Mouse (Mus musculus) embryonic fibroblast, embryonic 13.5 days (primary cell): ENCODE results near the gene Coro2a. TPM values are rescaled to one million over a fixed set of nuclear protein-coding genes. Genes with fewer than 3 reads are reported as not detected.
"Not testable (repeated sequence)": the region's sequence is repeated elsewhere in the genome, so short reads cannot be mapped to it uniquely, and the experiment has no call there.

Experiments used
- H3K27ac ChIP-seq: 2 replicates; pipeline ENCODE4 v1.5.1; 2012; ENCODE audit warnings: low read length, control low read depth, inconsistent platforms; ENCODE audit not compliant: insufficient read depth
- H3K4me1 ChIP-seq: 2 replicates; pipeline ENCODE4 v1.6.1; 2011; ENCODE audit warnings: low read length; ENCODE audit not compliant: control insufficient read depth, insufficient read depth
- H3K4me3 ChIP-seq: 2 replicates; pipeline ENCODE4 v1.5.1; 2011; ENCODE audit warnings: mild to moderate bottlenecking, control low read depth, low read length; ENCODE audit not compliant: insufficient read depth
- CTCF ChIP-seq: IDR thresholded peaks from 2 replicates; pipeline ENCODE4 v1.5.1; 2011; ENCODE audit warnings: mild to moderate bottlenecking, control low read depth, low read length, moderate library complexity, borderline replicate concordance; ENCODE audit not compliant: insufficient read depth
- POLR2A ChIP-seq: IDR thresholded peaks from 2 replicates; pipeline ENCODE4 v1.6.1; 2011; ENCODE audit warnings: low read depth, mild to moderate bottlenecking, control low read depth, low read length, moderate library complexity
- polyA plus RNA-seq: library from polyadenylated mRNA; stranded (reverse); fragments of >200 nt; gene quantifications from 2 replicates; pipeline ENCODE4 v1.2.4, GENCODE M21; 2011; ENCODE audit warnings: low read depth; ENCODE audit not compliant: missing spikeins, insufficient read length

Gene Coro2a
- polyA plus RNA-seq, 1 experiment: 0.81 TPM

DNA sequence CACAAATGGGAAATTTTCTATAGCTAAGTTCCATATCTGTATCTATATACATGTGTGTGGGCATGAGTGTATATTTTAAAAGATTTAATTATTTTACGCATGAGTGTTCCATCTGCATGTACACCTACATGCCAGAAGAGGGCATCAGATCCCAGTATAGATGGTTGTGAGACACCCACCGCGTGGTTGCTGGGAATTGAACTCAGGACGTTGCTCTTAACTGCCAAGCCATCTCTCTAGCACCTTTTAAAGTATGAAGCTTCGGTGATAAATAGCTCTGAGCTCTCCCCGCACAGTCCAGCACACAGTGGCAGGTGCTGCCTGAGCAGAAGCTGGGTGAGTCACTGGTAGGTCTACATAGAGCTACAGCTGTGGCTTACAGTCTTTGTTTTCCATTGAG, 15.4 kb upstream of the Coro2a start:
- H3K27ac ChIP-seq: no peak overlapping the region
- TF ChIP-seq POLR2A: no peak
- no peak for TF ChIP-seq CTCF
- H3K4me1 ChIP-seq: no peaks in the 10 kb centered on the region
- H3K4me3 ChIP-seq: no peak overlapping the region

DNA sequence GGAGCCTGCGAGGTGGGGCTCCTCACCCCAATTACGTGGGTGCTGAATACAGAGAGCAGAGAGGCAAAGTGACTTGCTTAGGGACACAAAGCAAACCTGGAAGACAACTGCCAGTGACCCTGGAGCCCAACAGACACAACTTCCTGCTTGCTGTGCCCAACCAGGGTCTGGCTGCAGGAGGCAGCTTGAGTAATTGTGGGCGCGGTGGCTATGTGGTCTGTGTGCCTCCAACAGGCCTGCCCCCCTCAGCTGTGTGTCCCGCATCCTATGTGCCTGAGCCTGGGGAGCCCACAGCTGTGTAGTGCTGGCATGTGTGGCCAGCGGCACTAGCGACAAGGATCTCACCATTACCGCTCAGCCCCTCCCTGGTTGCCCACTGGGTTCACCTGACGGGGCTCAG, 12.6 kb upstream of the Coro2a start:
- Histone ChIP-seq H3K4me3 (no peak overlapping the region), H3K27ac (no peak overlapping the region), H3K4me1 (no peaks in the 10 kb centered on the region)
- TF ChIP-seq POLR2A: no peak
- no peak for TF ChIP-seq CTCF

DNA sequence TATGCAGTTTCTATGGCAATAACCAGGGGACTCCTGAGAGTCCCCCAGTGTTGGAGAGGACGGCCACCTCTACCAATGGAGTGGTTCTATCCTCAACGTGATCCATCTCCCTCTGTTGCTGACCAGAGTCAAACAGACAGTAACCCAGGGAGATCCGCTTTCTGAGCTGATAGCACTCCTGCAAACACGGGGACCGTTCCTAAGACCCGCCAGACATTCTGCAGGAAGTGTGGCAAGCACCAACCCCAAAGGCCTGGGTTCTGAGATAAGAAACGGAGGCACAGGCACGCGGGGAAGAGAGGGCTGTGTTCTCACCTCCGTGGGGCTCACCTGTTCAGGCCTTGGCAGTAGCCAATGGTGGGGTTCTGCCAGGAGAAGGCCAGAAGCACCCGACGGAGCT, 11.6 kb upstream of the Coro2a start:
- TF ChIP-seq POLR2A: no peak
- TF ChIP-seq CTCF: no peak
- Histone ChIP-seq H3K4me3 (no peak overlapping the region), H3K27ac (no peak overlapping the region), H3K4me1 (no peaks in the 10 kb centered on the region)

DNA sequence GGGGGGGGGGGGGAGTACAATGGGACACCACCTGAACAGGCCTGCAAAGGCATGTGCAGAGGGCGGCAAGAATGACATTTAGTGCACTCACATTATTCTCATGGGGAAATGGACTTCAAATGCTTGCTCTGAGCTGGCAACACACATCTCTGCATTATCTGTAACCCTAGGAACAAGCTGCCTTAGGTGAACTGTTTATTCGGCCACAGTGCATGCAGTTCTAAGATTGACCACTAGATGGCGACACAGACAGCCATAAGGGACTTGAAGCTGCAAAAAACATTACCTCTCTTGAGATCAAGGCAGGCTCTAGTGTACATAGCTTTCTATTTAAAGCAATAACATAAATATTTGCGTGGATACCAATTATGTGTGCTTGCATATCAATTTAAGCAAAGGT, 9.2 kb upstream of the Coro2a start:
- H3K4me1 ChIP-seq: no peaks in the 10 kb centered on the region
- H3K4me3 ChIP-seq: no peak overlapping the region
- no peak overlapping the region for H3K27ac ChIP-seq
- TF ChIP-seq CTCF: 0 out of 2 replicates have a peak, but pooled peaks have one; percentile 24
- TF ChIP-seq POLR2A: no peak

DNA sequence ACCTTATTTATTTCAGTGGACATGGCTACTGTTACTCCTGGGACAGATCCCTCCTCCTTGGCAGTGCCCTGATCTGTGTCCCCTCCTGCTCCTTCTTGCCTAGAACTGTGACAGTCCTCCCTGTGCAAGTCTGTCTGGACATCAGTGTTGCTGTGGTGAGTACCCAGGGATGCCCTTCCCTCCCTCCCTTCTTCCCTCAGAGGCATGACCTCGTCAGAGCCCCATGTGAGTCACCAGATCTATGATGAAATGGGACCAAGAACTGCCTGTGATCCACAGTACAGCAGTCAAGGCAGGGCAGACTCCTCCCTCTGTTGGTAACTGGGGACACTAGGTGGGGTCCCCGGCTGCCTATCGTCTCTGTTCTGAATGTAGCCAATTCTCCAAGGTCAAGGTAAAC, 5.6 kb upstream of the Coro2a start:
- H3K4me3 ChIP-seq: no peak overlapping the region
- TF ChIP-seq CTCF: no peak
- TF ChIP-seq POLR2A: no peak
- no peak overlapping the region for H3K27ac ChIP-seq
- no peaks in the 10 kb centered on the region for H3K4me1 ChIP-seq

DNA sequence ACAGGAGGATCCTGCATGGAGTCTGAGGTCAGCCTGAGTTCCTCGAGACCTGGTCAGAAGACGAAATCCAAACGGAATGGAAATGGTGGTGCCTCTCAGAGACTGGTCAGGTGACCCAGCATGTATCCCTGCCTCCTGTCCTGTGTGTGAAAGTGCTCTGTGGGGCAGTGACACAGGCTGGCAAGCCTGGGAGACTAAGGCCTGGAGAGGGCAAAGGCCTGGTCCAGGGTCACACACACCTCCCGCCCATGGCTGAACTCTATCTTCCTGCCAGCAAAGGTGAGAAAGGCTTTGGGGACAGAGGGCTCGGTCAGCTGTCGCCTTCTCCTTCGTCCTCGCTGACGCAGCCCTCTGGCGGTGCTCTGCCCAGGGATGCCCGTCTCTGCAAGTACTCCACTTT, 3.4 kb upstream of the Coro2a start:
- TF ChIP-seq POLR2A (no peak), CTCF (no peak)
- H3K27ac ChIP-seq: no peak overlapping the region
- no peak overlapping the region for H3K4me3 ChIP-seq
- no peaks in the 10 kb centered on the region for H3K4me1 ChIP-seq

DNA sequence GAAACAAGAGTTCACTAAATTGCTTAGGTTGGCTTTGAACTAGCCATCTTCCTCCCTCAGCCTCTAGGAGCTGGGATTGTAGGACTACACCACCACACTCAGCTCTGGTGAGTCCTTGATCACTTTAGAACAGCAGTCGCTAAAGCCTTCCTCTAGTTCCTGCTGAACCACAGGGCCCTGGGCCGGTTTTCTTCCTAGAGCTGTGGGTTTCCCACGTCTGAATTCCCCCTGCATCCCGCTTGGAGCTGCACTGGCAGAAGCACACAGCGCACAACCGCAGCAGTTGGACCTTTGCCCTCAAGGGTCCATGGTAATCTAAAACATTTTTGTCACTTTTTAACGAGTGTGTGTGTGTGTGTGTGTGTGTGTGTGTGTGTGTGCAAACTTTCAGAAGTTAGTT, 702 bp upstream of the Coro2a start:
- no peak for TF ChIP-seq CTCF
- TF ChIP-seq POLR2A: no peak
- H3K27ac ChIP-seq: no peak overlapping the region
- no peaks in the 10 kb centered on the region for H3K4me1 ChIP-seq
- no peak overlapping the region for H3K4me3 ChIP-seq

DNA sequence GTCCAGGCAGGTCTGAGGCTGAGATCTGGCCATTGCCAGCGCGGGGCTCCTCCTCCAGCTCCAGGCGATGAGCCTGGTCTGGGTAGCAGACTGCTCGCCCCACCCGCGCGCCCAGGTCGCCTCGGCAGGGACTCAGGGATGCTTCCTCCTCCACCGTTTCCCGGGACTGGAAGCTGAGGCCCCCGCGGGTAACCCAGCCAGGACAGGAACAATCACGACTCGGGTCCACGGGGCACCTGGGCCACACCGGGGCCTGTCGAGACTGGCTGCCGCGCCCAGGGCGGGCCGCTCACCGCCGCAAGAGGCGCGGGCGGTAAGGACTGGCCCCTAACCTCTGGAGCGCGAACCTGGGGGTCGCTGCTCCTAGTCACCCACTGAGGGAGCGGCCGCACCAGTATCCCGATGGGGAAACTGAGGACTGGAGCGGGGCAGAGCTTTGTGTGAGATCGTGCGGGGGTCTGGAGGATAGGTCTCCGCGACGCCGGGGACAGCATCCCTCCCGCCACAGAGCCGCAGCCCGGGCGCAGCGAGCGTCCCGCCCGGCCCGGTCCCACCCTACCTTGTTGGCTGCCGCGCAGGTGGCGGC, 651 bp downstream of the Coro2a start:
- TF ChIP-seq POLR2A (no peak), CTCF (no peak)
- H3K4me1 ChIP-seq: no peaks in the 10 kb centered on the region
- no peak overlapping the region for H3K27ac ChIP-seq
- H3K4me3 ChIP-seq: peak overlapping the region; percentile 47

DNA sequence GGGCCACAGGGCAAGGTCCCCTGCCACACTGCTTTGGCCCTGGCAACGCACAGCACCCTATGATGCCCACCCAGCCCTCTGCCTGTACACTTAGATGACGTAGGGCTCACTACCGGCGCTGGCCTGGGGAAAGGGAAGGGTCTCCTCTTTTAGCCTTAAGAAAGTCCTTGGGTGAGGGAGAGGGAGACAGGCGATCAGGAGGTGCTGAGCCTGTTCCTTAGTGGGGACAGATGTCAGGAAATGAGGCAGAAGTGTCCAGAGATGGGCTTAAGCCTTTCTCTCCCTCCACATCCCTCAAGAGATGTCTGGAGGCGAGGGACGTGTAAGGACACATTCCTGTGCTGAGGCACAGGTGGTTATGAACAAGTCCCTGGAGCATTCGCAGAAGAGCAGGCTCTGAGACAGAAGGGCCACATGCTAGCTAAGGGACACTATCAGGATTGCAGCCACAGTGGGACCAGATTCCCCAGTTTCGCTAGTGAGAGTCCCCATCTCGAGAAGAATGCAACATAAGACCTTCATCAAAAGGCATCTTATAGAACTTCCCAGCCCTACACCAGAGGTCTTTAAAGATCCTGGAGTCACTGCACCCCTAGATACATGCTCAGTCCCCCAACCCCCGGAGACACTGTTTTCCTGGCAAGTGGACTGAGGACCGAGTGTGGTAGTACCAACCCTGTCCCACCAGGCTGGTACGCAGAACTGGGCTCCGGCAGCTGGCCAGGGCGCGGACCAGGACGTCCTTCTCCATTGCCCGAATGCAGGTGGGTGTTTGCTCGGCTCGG, 1.3 kb downstream of the Coro2a start:
- Histone ChIP-seq H3K4me3 (peak overlapping the region; percentile 47; the same call in 1 of the 2 replicates), H3K4me1 (no peaks in the 10 kb centered on the region), H3K27ac (no peak overlapping the region)
- TF ChIP-seq POLR2A (no peak), CTCF (no peak)

DNA sequence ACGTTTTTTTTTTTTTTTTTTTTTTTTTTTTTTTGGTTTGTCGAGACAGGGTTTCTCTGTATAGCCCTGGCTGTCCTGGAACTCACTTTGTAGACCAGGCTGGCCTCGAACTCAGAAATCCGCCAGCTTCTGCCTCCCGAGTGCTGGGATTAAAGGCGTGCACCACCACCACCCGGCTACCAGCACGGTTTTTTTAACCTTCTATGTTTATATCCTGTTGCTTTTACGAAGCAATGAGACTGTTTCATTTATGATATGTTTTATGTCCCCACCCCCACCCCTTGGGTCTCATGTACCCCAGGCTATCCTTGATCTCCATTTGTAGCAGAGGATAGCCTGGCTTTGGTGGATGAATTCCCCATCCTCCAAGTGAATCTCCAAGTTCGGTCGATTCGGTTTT, 2.4 kb downstream of the Coro2a start:
- not testable (repeated sequence) for H3K4me1 ChIP-seq, H3K4me3 ChIP-seq, H3K27ac ChIP-seq
